In genomic region chr8:70780093-70780492, GRCm38 (mm10) we compare ENCODE assay signal across 21 mouse cellular contexts. TPM values are rescaled to one million over a fixed set of nuclear protein-coding genes. Genes with fewer than 3 reads are reported as not detected.
DNase-seq lines count a peak whose midpoint lies in the region; ATAC-seq and TF ChIP-seq lines count a peak whose summit lies in the region.
"Had no signal": no experiment of that assay in that cellular context is flagged by ENCODE, and none has a peak within 500 bp of the region (broad histone marks: within the 10 kb centered on the region; RNA-seq: fewer than 3 reads in every experiment).

No protein-coding gene starts in this region.

- no peak overlapping the region for H3K27ac ChIP-seq in kidney, postnatal 0 days
- H3K27ac ChIP-seq in kidney, embryonic 14.5 days (ENCODE audit: low read depth, low read length): no peak overlapping the region
- no peak overlapping the region for H3K27ac ChIP-seq in midbrain, embryonic 14.5 days (replicated peaks; ENCODE audit: low read depth, low read length)
- H3K27ac ChIP-seq in midbrain, embryonic 11.5 days (ENCODE audit: low read depth, low read length): no peak overlapping the region
- H3K27ac ChIP-seq: forebrain, embryonic 15.5 days; hindbrain, embryonic 13.5 days; limb, embryonic 12.5 days; liver, embryonic 15.5 days had no signal

- H3K4me2 ChIP-seq in kidney, postnatal 0 days (ENCODE audit: low read length): no peak overlapping the region
- H3K4me2 ChIP-seq in kidney, embryonic 14.5 days (replicated peaks; ENCODE audit: low read depth, low read length): no peak overlapping the region
- no peak overlapping the region for H3K4me2 ChIP-seq in midbrain, embryonic 14.5 days (ENCODE audit: low read length)
- H3K4me2 ChIP-seq in midbrain, embryonic 11.5 days: no peak overlapping the region
- H3K4me2 ChIP-seq: forebrain, embryonic 15.5 days; heart, embryonic 12.5 days; hindbrain, embryonic 13.5 days; limb, embryonic 12.5 days; liver, embryonic 15.5 days had no signal

- no peak for ATAC-seq in kidney, postnatal 0 days (replicated peaks; ENCODE audit: low FRiP score, low read depth)
- no peak for ATAC-seq in kidney, embryonic 14.5 days (ENCODE audit: low FRiP score, low TSS enrichment)
- ATAC-seq in midbrain, embryonic 14.5 days (ENCODE audit: low FRiP score, low TSS enrichment): no peak
- no peak for ATAC-seq in midbrain, embryonic 11.5 days (ENCODE audit: low FRiP score)
- ATAC-seq: forebrain, embryonic 15.5 days; lung, postnatal 0 days; midbrain, embryonic 16.5 days had no signal

- 73% methylated on average over 11 of the region's 11 CpGs for WGBS in kidney, postnatal 0 days
- WGBS in kidney, embryonic 14.5 days: 72% methylated on average over 11 of the region's 11 CpGs
- WGBS in midbrain, embryonic 14.5 days: 82% methylated on average over 11 of the region's 11 CpGs
- WGBS in midbrain, embryonic 11.5 days: 84% methylated on average over 11 of the region's 11 CpGs

- peaks cover 36% of the 10 kb centered on the region for H3K36me3 ChIP-seq in kidney, postnatal 0 days (ENCODE audit: insufficient read depth, low read length)
- H3K36me3 ChIP-seq in kidney, embryonic 14.5 days (ENCODE audit: control insufficient read depth, insufficient read depth, low read length): peaks cover 54% of the 10 kb centered on the region
- H3K36me3 ChIP-seq in midbrain, embryonic 14.5 days (ENCODE audit: control insufficient read depth, insufficient read depth, low read length): peaks cover 58% of the 10 kb centered on the region
- peaks cover 5% of the 10 kb centered on the region for H3K36me3 ChIP-seq in midbrain, embryonic 11.5 days (ENCODE audit: control insufficient read depth, insufficient read depth, low read length)

- no peaks in the 10 kb centered on the region for H3K27me3 ChIP-seq in kidney, postnatal 0 days (ENCODE audit: insufficient read depth, low read length)
- H3K27me3 ChIP-seq in kidney, embryonic 14.5 days (ENCODE audit: control insufficient read depth, insufficient read depth, low read length): no peaks in the 10 kb centered on the region
- no peaks in the 10 kb centered on the region for H3K27me3 ChIP-seq in midbrain, embryonic 14.5 days (ENCODE audit: control insufficient read depth, insufficient read depth, low read length)
- no peaks in the 10 kb centered on the region for H3K27me3 ChIP-seq in midbrain, embryonic 11.5 days (ENCODE audit: control insufficient read depth, insufficient read depth, low read length)
- H3K27me3 ChIP-seq: forebrain, embryonic 15.5 days; heart, embryonic 12.5 days; hindbrain, embryonic 13.5 days; limb, embryonic 12.5 days; liver, embryonic 15.5 days had no signal

- DNase-seq in kidney, postnatal 0 days (ENCODE audit: low spot score): no peak
- DNase-seq in midbrain, embryonic 14.5 days: no peak
- no peak for DNase-seq in midbrain, embryonic 11.5 days (ENCODE audit: low spot score, missing footprints)
- DNase-seq in MN1 (ENCODE audit: low spot score): peak; percentile 66
- no peak for DNase-seq in B cell, adult 2 months
- no peak for DNase-seq in T-cell, adult 2 months (ENCODE audit: low spot score)
- DNase-seq: cerebellum, adult 8-10 months; heart, postnatal 14 days; kidney, adult 11 months; kidney, postnatal 14 days; right cerebral cortex, postnatal 25 days; thymus, adult 2 months had no signal

- no peak overlapping the region for H3K4me3 ChIP-seq in kidney, postnatal 0 days (replicated peaks; ENCODE audit: low read depth, low read length)
- no peak overlapping the region for H3K4me3 ChIP-seq in kidney, embryonic 14.5 days (ENCODE audit: low read length)
- no peak overlapping the region for H3K4me3 ChIP-seq in midbrain, embryonic 14.5 days (replicated peaks; ENCODE audit: low read depth, low read length)
- H3K4me3 ChIP-seq in midbrain, embryonic 11.5 days (ENCODE audit: low read depth, low read length): no peak overlapping the region
- H3K4me3 ChIP-seq: forebrain, embryonic 15.5 days; heart, embryonic 12.5 days; hindbrain, embryonic 13.5 days; limb, embryonic 12.5 days; liver, embryonic 15.5 days had no signal

- H3K9me3 ChIP-seq in kidney, postnatal 0 days (replicated peaks; ENCODE audit: low read length): no peaks in the 10 kb centered on the region
- H3K9me3 ChIP-seq in kidney, embryonic 14.5 days (ENCODE audit: control insufficient read depth, low read length): no peaks in the 10 kb centered on the region
- H3K9me3 ChIP-seq in midbrain, embryonic 14.5 days (ENCODE audit: control insufficient read depth, low read length): no peaks in the 10 kb centered on the region
- H3K9me3 ChIP-seq in midbrain, embryonic 11.5 days (ENCODE audit: control insufficient read depth, low read length): no peaks in the 10 kb centered on the region
- H3K9me3 ChIP-seq: forebrain, embryonic 15.5 days; heart, embryonic 12.5 days; hindbrain, embryonic 13.5 days; limb, embryonic 12.5 days; liver, embryonic 15.5 days had no signal

- 0 out of 2 replicates have a peak overlapping the region, but pooled peaks have one; percentile 8 for H3K9ac ChIP-seq in kidney, postnatal 0 days (ENCODE audit: low read depth, low read length)
- no peak overlapping the region for H3K9ac ChIP-seq in kidney, embryonic 14.5 days (ENCODE audit: low read depth, low read length)
- 0 out of 2 replicates have a peak overlapping the region, but pooled peaks have one; percentile 0 for H3K9ac ChIP-seq in midbrain, embryonic 14.5 days (replicated peaks; ENCODE audit: low read length)
- H3K9ac ChIP-seq in midbrain, embryonic 11.5 days (ENCODE audit: low read length): no peak overlapping the region
- H3K9ac ChIP-seq: forebrain, embryonic 15.5 days; heart, embryonic 12.5 days; liver, embryonic 15.5 days had no signal

- peaks cover 14% of the 10 kb centered on the region for H3K4me1 ChIP-seq in kidney, postnatal 0 days (replicated peaks; ENCODE audit: insufficient read depth, low read length)
- peaks cover 16% of the 10 kb centered on the region for H3K4me1 ChIP-seq in kidney, embryonic 14.5 days (ENCODE audit: control insufficient read depth, insufficient read depth, low read length)
- peaks cover 19% of the 10 kb centered on the region for H3K4me1 ChIP-seq in midbrain, embryonic 14.5 days (ENCODE audit: control insufficient read depth, insufficient read depth, low read length)
- H3K4me1 ChIP-seq in midbrain, embryonic 11.5 days (ENCODE audit: control insufficient read depth, insufficient read depth, low read length): peaks cover 20% of the 10 kb centered on the region

- no peak for TF ChIP-seq CTCF in kidney, postnatal 0 days (IDR thresholded peaks at IDR 0.05; ENCODE audit: low read depth)

RNA-seq across cellular contexts. Expression of gene Pik3r2, which starts 3.6 kb away (rescaled TPM):
- 43.8 and 47.2 TPM in 2 replicates for polyA plus RNA-seq in kidney, postnatal 0 days (2015; fragmentation: Nextera tagmentation; extraction: Ambion mirVana)
- polyA plus RNA-seq in kidney, embryonic 14.5 days (2014; fragmentation: Nextera tagmentation; extraction: Ambion mirVana): 33.3 and 49.1 TPM in 2 replicates
- 79.2 and 84.7 TPM in 2 replicates for polyA plus RNA-seq in midbrain, embryonic 14.5 days (2014; fragmentation: Nextera tagmentation; extraction: Ambion mirVana)
- polyA plus RNA-seq in midbrain, embryonic 11.5 days (2014; fragmentation: Nextera tagmentation; extraction: Ambion mirVana): 25.4 and 30.2 TPM in 2 replicates

RNA-seq across cellular contexts. Expression of gene Mpv17l2, which starts 19.3 kb away (rescaled TPM):
- 78.2 and 80.3 TPM in 2 replicates for polyA plus RNA-seq in kidney, postnatal 0 days (2015; fragmentation: Nextera tagmentation; extraction: Ambion mirVana)
- polyA plus RNA-seq in kidney, embryonic 14.5 days (2014; fragmentation: Nextera tagmentation; extraction: Ambion mirVana): 47.9 and 52.7 TPM in 2 replicates
- 37.1 and 39.0 TPM in 2 replicates for polyA plus RNA-seq in midbrain, embryonic 14.5 days (2014; fragmentation: Nextera tagmentation; extraction: Ambion mirVana)
- polyA plus RNA-seq in midbrain, embryonic 11.5 days (2014; fragmentation: Nextera tagmentation; extraction: Ambion mirVana): 28.3 and 29.6 TPM in 2 replicates

RNA-seq across cellular contexts. Expression of gene Mast3, which starts 24.8 kb away (rescaled TPM):
- 8.4 and 10.2 TPM in 2 replicates for polyA plus RNA-seq in kidney, postnatal 0 days (2015; fragmentation: Nextera tagmentation; extraction: Ambion mirVana)
- polyA plus RNA-seq in kidney, embryonic 14.5 days (2014; fragmentation: Nextera tagmentation; extraction: Ambion mirVana): 13.4 and 17.2 TPM in 2 replicates
- 22.7 and 24.3 TPM in 2 replicates for polyA plus RNA-seq in midbrain, embryonic 14.5 days (2014; fragmentation: Nextera tagmentation; extraction: Ambion mirVana)
- polyA plus RNA-seq in midbrain, embryonic 11.5 days (2014; fragmentation: Nextera tagmentation; extraction: Ambion mirVana): 9.1 and 10.1 TPM in 2 replicates

RNA-seq across cellular contexts. Expression of gene Rab3a, which starts 25.6 kb away (rescaled TPM):
- polyA plus RNA-seq in kidney, postnatal 0 days (2015; fragmentation: Nextera tagmentation; extraction: Ambion mirVana): 20.5 and 21.8 TPM in 2 replicates
- polyA plus RNA-seq in kidney, embryonic 14.5 days (2014; fragmentation: Nextera tagmentation; extraction: Ambion mirVana): 14.3 and 16.4 TPM in 2 replicates
- polyA plus RNA-seq in midbrain, embryonic 14.5 days (2014; fragmentation: Nextera tagmentation; extraction: Ambion mirVana): 407 and 464 TPM in 2 replicates
- polyA plus RNA-seq in midbrain, embryonic 11.5 days (2014; fragmentation: Nextera tagmentation; extraction: Ambion mirVana): 56.6 and 66.1 TPM in 2 replicates

RNA-seq across cellular contexts. Expression of gene Il12rb1, which starts 28.2 kb away (rescaled TPM):
- 0.09 and 0.13 TPM in 2 replicates for polyA plus RNA-seq in kidney, postnatal 0 days (2015; fragmentation: Nextera tagmentation; extraction: Ambion mirVana)
- not detected in 2 replicates for polyA plus RNA-seq in kidney, embryonic 14.5 days (2014; fragmentation: Nextera tagmentation; extraction: Ambion mirVana)
- polyA plus RNA-seq in midbrain, embryonic 14.5 days (2014; fragmentation: Nextera tagmentation; extraction: Ambion mirVana): 0.45 TPM in 1 of 2 replicates, not detected in the other
- 0.38 TPM in 1 of 2 replicates, not detected in the other for polyA plus RNA-seq in midbrain, embryonic 11.5 days (2014; fragmentation: Nextera tagmentation; extraction: Ambion mirVana)
- polyA plus RNA-seq: heart, embryonic 12.5 days; limb, embryonic 12.5 days; stomach, embryonic 14.5 days had no signal

Comparison
In these comparisons a context has a peak if more than half of its experiments do, and no peak if none do; other contexts are left out.
1. H3K9ac ChIP-seq: peak in kidney, postnatal 0 days (single experiment) and midbrain, embryonic 14.5 days (single experiment); none in kidney, embryonic 14.5 days (single experiment) and midbrain, embryonic 11.5 days (single experiment).